Mouse (Mus musculus): Measurements from ENCODE around the gene Hrk. TPM values are rescaled to one million over a fixed set of nuclear protein-coding genes. Genes with fewer than 3 reads are reported as not detected.

Hrk gene
- polyA plus RNA-seq, 1 experiment from 2014 or later = 0.05 TPM

GRCm38 (mm10) chr5:118147264-118147663 is 17.2 kb upstream of the Hrk start:
- ATAC-seq (replicated peaks; ENCODE audit: low FRiP score) (no peak), DNase-seq (ENCODE audit: low spot score) (no peak)
- no peak overlapping the region for H3K4me2 ChIP-seq
- peaks cover 4% of the 10 kb centered on the region; the same call in 1 of the 2 replicates for H3K4me1 ChIP-seq (replicated peaks; ENCODE audit: control insufficient read depth, insufficient read depth, low read length)
- 86% methylated on average over 10 of the region's 10 CpGs for WGBS
- H3K27ac ChIP-seq (ENCODE audit: low read depth, low read length) = no peak overlapping the region
- no peak overlapping the region for H3K9ac ChIP-seq (ENCODE audit: low read depth, low read length)
- no peaks in the 10 kb centered on the region for H3K9me3 ChIP-seq (ENCODE audit: control insufficient read depth, low read length)
- peaks cover 3% of the 10 kb centered on the region; the same call in 1 of the 2 replicates for H3K36me3 ChIP-seq (ENCODE audit: control insufficient read depth, insufficient read depth, low read length)
- no peaks in the 10 kb centered on the region for H3K27me3 ChIP-seq (replicated peaks; ENCODE audit: control insufficient read depth, insufficient read depth, low read length)
- H3K4me3 ChIP-seq (ENCODE audit: low read depth, low read length) = no peak overlapping the region

- Histone ChIP-seq H3K9me3 (ENCODE audit: control insufficient read depth, low read length) (no peaks in the 10 kb centered on the region), H3K4me3 (ENCODE audit: low read depth, low read length) (no peak overlapping the region), H3K27me3 (replicated peaks; ENCODE audit: control insufficient read depth, insufficient read depth, low read length) (no peaks in the 10 kb centered on the region), H3K4me2 (no peak overlapping the region), H3K36me3 (ENCODE audit: control insufficient read depth, insufficient read depth, low read length) (no peaks in the 10 kb centered on the region), H3K27ac (ENCODE audit: low read depth, low read length) (no peak overlapping the region), H3K4me1 (replicated peaks; ENCODE audit: control insufficient read depth, insufficient read depth, low read length) (peaks cover 7% of the 10 kb centered on the region), H3K9ac (ENCODE audit: low read depth, low read length) (no peak overlapping the region)
- ATAC-seq (replicated peaks; ENCODE audit: low FRiP score) (no peak), DNase-seq (ENCODE audit: low spot score) (no peak)
- WGBS = 83% methylated on average over 3 of the region's 3 CpGs
Observed at GRCm38 (mm10) chr5:118149711-118150110, 14.7 kb upstream of the Hrk start.

DNA sequence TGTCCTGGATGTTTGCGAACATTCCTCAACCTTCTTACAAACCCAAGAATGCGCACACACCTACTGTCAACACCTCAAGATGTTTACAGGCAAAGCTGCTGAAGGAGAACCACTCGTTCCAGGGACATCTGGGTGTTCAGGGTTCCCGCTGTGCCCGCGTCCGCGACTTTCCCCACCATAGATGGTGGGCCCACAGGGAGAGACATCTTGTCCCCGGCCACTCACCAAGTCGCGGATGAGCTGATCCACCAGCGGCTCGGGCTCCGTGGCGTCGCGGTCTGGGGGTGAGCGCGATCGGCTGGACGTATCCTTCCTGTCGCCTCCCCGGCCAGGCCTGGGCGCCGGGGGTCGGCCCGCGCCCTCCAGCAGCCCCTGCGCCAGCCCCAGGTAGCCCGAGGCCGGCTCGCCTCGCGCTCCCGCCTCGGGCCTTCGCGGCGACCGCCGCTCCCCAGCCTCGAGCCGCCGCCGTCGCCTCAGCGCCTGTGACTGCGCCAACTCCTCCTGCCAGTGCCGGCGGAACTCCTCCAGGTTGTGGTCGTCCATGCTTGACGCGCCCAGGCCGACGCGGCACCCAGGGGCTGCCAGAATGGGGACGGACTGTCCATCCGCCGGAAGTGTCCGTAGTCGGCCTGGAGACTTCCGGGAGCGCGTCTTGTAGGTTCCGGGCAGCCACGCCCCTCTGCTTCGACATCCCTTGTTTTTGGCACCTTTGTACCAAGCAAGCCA is 9.4 kb upstream of the Hrk start, which contains the start of gene Fbxw8:
TSS of gene Fbxw8 (minus strand) at position 626 of the 726 bp plus-strand sequence.
- peak within 1 kb of the TSS; percentile 91 for H3K9ac ChIP-seq (ENCODE audit: low read depth, low read length)
- H3K27me3 ChIP-seq (replicated peaks; ENCODE audit: control insufficient read depth, insufficient read depth, low read length) = no peaks in the 10 kb centered on the region
- H3K4me2 ChIP-seq = peak within 1 kb of the TSS; percentile 76
- ATAC-seq (replicated peaks; ENCODE audit: low FRiP score) = peak; percentile 83
- 1% methylated on average over 67 of the region's 67 CpGs for WGBS
- no peaks in the 10 kb centered on the region for H3K9me3 ChIP-seq (ENCODE audit: control insufficient read depth, low read length)
- H3K4me1 ChIP-seq (replicated peaks; ENCODE audit: control insufficient read depth, insufficient read depth, low read length) = peaks cover 7% of the 10 kb centered on the region
- peak within 1 kb of the TSS; percentile 29; the same call in 1 of the 2 replicates for H3K27ac ChIP-seq (ENCODE audit: low read depth, low read length)
- H3K36me3 ChIP-seq (ENCODE audit: control insufficient read depth, insufficient read depth, low read length) = no peaks in the 10 kb centered on the region
- DNase-seq (ENCODE audit: low spot score) = peak; percentile 90
- H3K4me3 ChIP-seq (ENCODE audit: low read depth, low read length) = peak within 1 kb of the TSS; percentile 96

GRCm38 (mm10) chr5:118155565-118155947 is 8.9 kb upstream of the Hrk start:
- Histone ChIP-seq H3K9ac (ENCODE audit: low read depth, low read length) (peak overlapping the region; percentile 91), H3K4me3 (ENCODE audit: low read depth, low read length) (peak overlapping the region; percentile 96), H3K27ac (ENCODE audit: low read depth, low read length) (no peak overlapping the region), H3K36me3 (ENCODE audit: control insufficient read depth, insufficient read depth, low read length) (no peaks in the 10 kb centered on the region), H3K4me2 (peak overlapping the region; percentile 76), H3K27me3 (replicated peaks; ENCODE audit: control insufficient read depth, insufficient read depth, low read length) (0 out of 2 replicates have a peak, but pooled peaks cover under 1% of the 10 kb centered on the region), H3K4me1 (replicated peaks; ENCODE audit: control insufficient read depth, insufficient read depth, low read length) (peaks cover 7% of the 10 kb centered on the region), H3K9me3 (ENCODE audit: control insufficient read depth, low read length) (no peaks in the 10 kb centered on the region)
- no peak for ATAC-seq (replicated peaks; ENCODE audit: low FRiP score)
- no peak for DNase-seq (ENCODE audit: low spot score)
- 25% methylated on average over 9 of the region's 9 CpGs for WGBS

DNA sequence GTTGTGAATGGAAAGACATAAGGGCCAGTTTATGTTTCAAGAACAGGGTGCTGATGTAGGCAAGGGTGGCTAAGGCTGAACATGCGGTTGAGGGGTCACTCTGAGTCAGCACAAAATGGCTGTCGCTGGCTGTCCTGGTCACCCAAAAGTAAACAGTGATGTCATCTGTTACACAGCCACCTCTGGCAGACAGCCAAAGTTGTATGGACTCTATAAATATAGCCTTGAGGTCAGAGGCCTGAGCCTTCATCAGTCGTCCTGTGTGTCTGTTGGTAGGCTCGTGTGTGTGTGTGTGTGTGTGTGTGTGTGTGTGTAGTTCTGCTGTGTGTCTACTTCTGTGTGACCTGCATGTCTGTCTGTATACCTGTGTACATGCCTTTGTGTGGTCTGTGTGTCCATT is 7.5 kb upstream of the Hrk start:
- WGBS = 49% methylated on average over 4 of the region's 4 CpGs
- H3K27ac ChIP-seq (ENCODE audit: low read depth, low read length) = no peak overlapping the region
- no peak for DNase-seq (ENCODE audit: low spot score)
- H3K9me3 ChIP-seq (ENCODE audit: control insufficient read depth, low read length) = no peaks in the 10 kb centered on the region
- peaks cover 7% of the 10 kb centered on the region for H3K4me1 ChIP-seq (replicated peaks; ENCODE audit: control insufficient read depth, insufficient read depth, low read length)
- no peak overlapping the region for H3K4me2 ChIP-seq
- H3K27me3 ChIP-seq (replicated peaks; ENCODE audit: control insufficient read depth, insufficient read depth, low read length) = peaks cover 13% of the 10 kb centered on the region
- no peaks in the 10 kb centered on the region for H3K36me3 ChIP-seq (ENCODE audit: control insufficient read depth, insufficient read depth, low read length)
- H3K4me3 ChIP-seq (ENCODE audit: low read depth, low read length) = no peak overlapping the region
- ATAC-seq (replicated peaks; ENCODE audit: low FRiP score) = peak; percentile 8; the same call in 1 of the 2 replicates
- H3K9ac ChIP-seq (ENCODE audit: low read depth, low read length) = no peak overlapping the region

GRCm38 (mm10) chr5:118160691-118161090 is 3.8 kb upstream of the Hrk start:
- no peaks in the 10 kb centered on the region for H3K36me3 ChIP-seq (ENCODE audit: control insufficient read depth, insufficient read depth, low read length)
- DNase-seq (ENCODE audit: low spot score) (no peak), ATAC-seq (replicated peaks; ENCODE audit: low FRiP score) (no peak)
- no peaks in the 10 kb centered on the region for H3K9me3 ChIP-seq (ENCODE audit: control insufficient read depth, low read length)
- H3K9ac ChIP-seq (ENCODE audit: low read depth, low read length) = no peak overlapping the region
- no peak overlapping the region for H3K4me2 ChIP-seq
- H3K4me3 ChIP-seq (ENCODE audit: low read depth, low read length) = no peak overlapping the region
- 35% methylated on average over 4 of the region's 4 CpGs for WGBS
- peaks cover 3% of the 10 kb centered on the region; the same call in 1 of the 2 replicates for H3K4me1 ChIP-seq (replicated peaks; ENCODE audit: control insufficient read depth, insufficient read depth, low read length)
- peaks cover 40% of the 10 kb centered on the region for H3K27me3 ChIP-seq (replicated peaks; ENCODE audit: control insufficient read depth, insufficient read depth, low read length)
- H3K27ac ChIP-seq (ENCODE audit: low read depth, low read length) = no peak overlapping the region

DNA sequence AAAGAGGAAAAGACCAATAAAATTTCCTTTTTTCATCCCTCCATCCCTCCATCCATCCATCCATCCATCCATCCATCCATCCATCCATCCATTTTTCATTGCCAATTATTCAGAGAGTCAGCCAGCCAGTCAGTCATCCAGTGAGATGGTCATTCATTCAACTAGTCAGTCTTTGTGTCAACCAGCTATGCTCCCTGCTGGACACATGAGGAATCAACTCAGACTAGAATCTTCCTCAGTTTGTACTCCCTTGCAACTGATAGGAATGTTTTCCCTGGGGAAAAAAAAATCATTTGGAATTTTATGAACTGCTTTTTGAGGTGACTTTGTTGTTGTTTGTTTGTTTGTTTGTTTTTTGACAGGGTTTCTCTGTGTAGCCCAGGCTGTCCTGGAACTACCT is 1.0 kb downstream of the Hrk start:
- peaks cover 78% of the 10 kb centered on the region for H3K27me3 ChIP-seq (replicated peaks; ENCODE audit: control insufficient read depth, insufficient read depth, low read length)
- ATAC-seq (replicated peaks; ENCODE audit: low FRiP score) = no peak
- DNase-seq (ENCODE audit: low spot score) = no peak

DNA sequence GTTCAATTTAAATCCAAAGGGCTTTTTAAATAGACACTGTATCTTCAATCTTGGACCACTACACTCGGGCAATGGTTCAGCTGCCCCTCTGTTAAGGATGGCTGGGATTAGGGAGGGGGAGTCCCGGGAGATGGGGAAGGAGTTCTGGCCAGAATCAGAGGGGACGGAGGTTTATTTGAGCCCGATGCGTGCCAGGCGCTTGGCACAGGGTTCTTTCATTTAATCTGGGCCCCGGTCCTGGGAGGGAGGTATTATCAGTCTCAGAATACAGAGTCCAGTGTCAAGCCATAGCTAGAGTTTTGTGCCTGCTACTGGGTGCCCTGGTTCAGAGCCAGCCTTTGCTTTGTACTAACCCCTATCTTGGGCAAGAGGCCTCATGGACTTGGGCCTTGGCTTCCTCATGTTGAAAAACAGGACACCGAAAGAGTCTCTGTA is 3.1 kb downstream of the Hrk start:
- Histone ChIP-seq H3K4me2 (no peak overlapping the region), H3K9me3 (ENCODE audit: control insufficient read depth, low read length) (no peaks in the 10 kb centered on the region), H3K27me3 (replicated peaks; ENCODE audit: control insufficient read depth, insufficient read depth, low read length) (peaks cover 80% of the 10 kb centered on the region), H3K9ac (ENCODE audit: low read depth, low read length) (no peak overlapping the region), H3K27ac (ENCODE audit: low read depth, low read length) (no peak overlapping the region), H3K4me3 (ENCODE audit: low read depth, low read length) (no peak overlapping the region), H3K36me3 (ENCODE audit: control insufficient read depth, insufficient read depth, low read length) (no peaks in the 10 kb centered on the region), H3K4me1 (replicated peaks; ENCODE audit: control insufficient read depth, insufficient read depth, low read length) (peaks cover 3% of the 10 kb centered on the region)
- 58% methylated on average over 8 of the region's 8 CpGs for WGBS
- ATAC-seq (replicated peaks; ENCODE audit: low FRiP score) = no peak
- DNase-seq (ENCODE audit: low spot score) = no peak

More for the DNA sequence above, 1.0 kb downstream of the Hrk start:
- Histone ChIP-seq H3K27ac (ENCODE audit: low read depth, low read length) (no peak overlapping the region), H3K4me1 (replicated peaks; ENCODE audit: control insufficient read depth, insufficient read depth, low read length) (no peaks in the 10 kb centered on the region), H3K36me3 (ENCODE audit: control insufficient read depth, insufficient read depth, low read length) (no peaks in the 10 kb centered on the region), H3K4me3 (ENCODE audit: low read depth, low read length) (no peak overlapping the region), H3K4me2 (no peak overlapping the region), H3K9me3 (ENCODE audit: control insufficient read depth, low read length) (no peaks in the 10 kb centered on the region), H3K9ac (ENCODE audit: low read depth, low read length) (no peak overlapping the region)

Data from liver, embryonic 11.5 days (tissue).